Mouse (Mus musculus) hindbrain, postnatal 0 days (tissue): ENCODE data around the gene Ccl3. TPM values are rescaled to one million over a fixed set of nuclear protein-coding genes. Genes with fewer than 3 reads are reported as not detected.

ENCODE experiments used
- ATAC-seq: fragments of 200-750 bp; cut with Nextera tagmentation; 2 replicates; pipeline ENCODE4 v1.8.0; 2017; ENCODE audit warnings: mild to moderate bottlenecking, moderate TSS enrichment, moderate library complexity
- DNase-seq: peaks from one replicate; pipeline ENCODE4 v3.0.0-alpha.2; 2015; ENCODE audit warnings: low spot score
- H3K27ac ChIP-seq: fragments of 300-500 bp; sonication (generic); 2 replicates; pipeline ENCODE4 v1.5.1; 2014; ENCODE audit warnings: mild to moderate bottlenecking
- H3K27me3 ChIP-seq: fragments of 300-500 bp; sonication (generic); 2 replicates; pipeline ENCODE4 v1.6.1; 2014; ENCODE audit warnings: low read length, mixed read lengths; ENCODE audit not compliant: insufficient read depth
- H3K36me3 ChIP-seq: fragments of 300-500 bp; sonication (generic); 2 replicates; pipeline ENCODE4 v1.6.1; 2014; ENCODE audit warnings: low read length, mixed read lengths; ENCODE audit not compliant: insufficient read depth
- H3K4me1 ChIP-seq: fragments of 300-500 bp; sonication (generic); 2 replicates; pipeline ENCODE4 v1.6.1; 2014; ENCODE audit warnings: antibody characterized with exemption, low read length, mixed read lengths; ENCODE audit not compliant: insufficient read depth
- H3K4me2 ChIP-seq: fragments of 300-500 bp; sonication (generic); 2 replicates; pipeline ENCODE4 v1.6.1; 2014; ENCODE audit warnings: low read depth, mild to moderate bottlenecking, low read length, moderate library complexity, mixed read lengths
- H3K4me3 ChIP-seq: fragments of 300-500 bp; sonication (generic); 2 replicates; pipeline ENCODE4 v1.5.1; 2014; ENCODE audit warnings: low read length
- H3K9ac ChIP-seq: fragments of 300-500 bp; sonication (generic); replicated peaks from 2 replicates; pipeline ENCODE4 v1.6.1; 2014; ENCODE audit warnings: mild to moderate bottlenecking, low read length, moderate library complexity, mixed read lengths
- H3K9me3 ChIP-seq: fragments of 300-500 bp; sonication (generic); 2 replicates; pipeline ENCODE4 v1.6.1; 2016; ENCODE audit warnings: low read length, mixed read lengths
- CTCF ChIP-seq: IDR thresholded peaks from 2 replicates; pipeline ENCODE4 v1.5.1; 2016; ENCODE audit warnings: antibody characterized with exemption, control low read depth, low read depth
- WGBS: fragments of 180-500 bp; shearing (Covaris S2); extraction: QIAGEN DNeasy Blood & Tissue Kit; methylation state at CpG from one replicate; pipeline ENCODE4 v1.1.7; 2014; 5-methylcytosine and 5-hydroxymethylcytosine counted together
- polyA plus RNA-seq: library from polyadenylated mRNA; unstranded; fragments of >200 nt; fragmentation: Nextera tagmentation; extraction: Ambion mirVana; gene quantifications from 2 replicates; pipeline ENCODE4 v1.2.1, GENCODE M21; 2015
- total RNA-seq: library from RNA; depleted of rRNA; stranded (reverse); fragments of >200 nt; gene quantifications from 2 replicates; pipeline ENCODE4 v1.2.3, GENCODE M21; 2014

The Ccl3 gene
- total and polyA plus RNA-seq, 2 experiments from 2014 or later = 1.4 to 2.8 TPM

GRCm38 (mm10) chr11:83639533-83639932, 9.6 kb downstream of the Ccl3 start:
- Histone ChIP-seq H3K4me1 (no peaks in the 10 kb centered on the region), H3K36me3 (no peaks in the 10 kb centered on the region), H3K9ac (no peak overlapping the region), H3K4me3 (no peak overlapping the region), H3K9me3 (no peaks in the 10 kb centered on the region), H3K27me3 (no peaks in the 10 kb centered on the region), H3K4me2 (no peak overlapping the region), H3K27ac (no peak overlapping the region)
- TF ChIP-seq CTCF = no peak
- DNase-seq (no peak), ATAC-seq (no peak)
- WGBS = 69% methylated on average over 3 of the region's 3 CpGs

DNA sequence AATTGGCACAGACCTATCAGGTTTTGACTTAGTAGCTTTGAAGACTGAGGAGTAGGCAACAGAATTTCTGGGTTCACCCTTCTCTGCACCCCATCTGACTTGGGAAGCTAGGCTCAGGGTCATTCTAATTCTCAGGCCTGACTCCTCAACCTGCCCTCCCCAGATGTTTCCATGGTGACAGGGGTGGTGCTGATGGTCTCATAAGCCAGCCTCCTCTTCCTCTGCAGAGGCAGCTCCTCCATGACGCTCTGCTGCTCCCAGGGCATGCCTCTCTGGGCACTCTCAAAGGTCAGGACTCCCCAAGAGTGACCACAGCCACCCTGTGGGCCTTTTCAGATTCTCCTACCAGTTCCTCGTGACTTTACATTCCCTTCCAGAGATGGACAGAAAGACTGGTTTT, 10.2 kb downstream of the Ccl3 start:
- H3K4me2 ChIP-seq = no peak overlapping the region
- no peaks in the 10 kb centered on the region for H3K4me1 ChIP-seq
- 50% methylated on average over 2 of the region's 2 CpGs for WGBS
- H3K9ac ChIP-seq = no peak overlapping the region
- no peaks in the 10 kb centered on the region for H3K27me3 ChIP-seq
- TF ChIP-seq CTCF = no peak
- DNase-seq = no peak
- no peak overlapping the region for H3K4me3 ChIP-seq
- H3K9me3 ChIP-seq = no peaks in the 10 kb centered on the region
- H3K27ac ChIP-seq = no peak overlapping the region
- ATAC-seq = no peak
- no peaks in the 10 kb centered on the region for H3K36me3 ChIP-seq

GRCm38 (mm10) chr11:83636742-83637235, 12.4 kb downstream of the Ccl3 start:
- TF ChIP-seq CTCF = no peak
- Histone ChIP-seq H3K9me3 (no peaks in the 10 kb centered on the region), H3K4me1 (no peaks in the 10 kb centered on the region), H3K36me3 (no peaks in the 10 kb centered on the region), H3K9ac (no peak overlapping the region), H3K4me3 (no peak overlapping the region), H3K27me3 (no peaks in the 10 kb centered on the region), H3K4me2 (no peak overlapping the region), H3K27ac (no peak overlapping the region)
- ATAC-seq (no peak), DNase-seq (no peak)
- WGBS = 97% methylated on average over 1 of the region's 1 CpGs

- no peaks in the 10 kb centered on the region for H3K4me1 ChIP-seq
- H3K4me2 ChIP-seq = no peak overlapping the region
- no peaks in the 10 kb centered on the region for H3K27me3 ChIP-seq
- no peak for TF ChIP-seq CTCF
- H3K9me3 ChIP-seq = no peaks in the 10 kb centered on the region
- no peaks in the 10 kb centered on the region for H3K36me3 ChIP-seq
- DNase-seq (no peak), ATAC-seq (no peak)
- no peak overlapping the region for H3K27ac ChIP-seq
- no peak overlapping the region for H3K9ac ChIP-seq
- H3K4me3 ChIP-seq = no peak overlapping the region
- 90% methylated on average over 2 of the region's 2 CpGs for WGBS
These were observed 14.3 kb downstream of the Ccl3 start for GRCm38 (mm10) chr11:83634898-83635297.

DNA sequence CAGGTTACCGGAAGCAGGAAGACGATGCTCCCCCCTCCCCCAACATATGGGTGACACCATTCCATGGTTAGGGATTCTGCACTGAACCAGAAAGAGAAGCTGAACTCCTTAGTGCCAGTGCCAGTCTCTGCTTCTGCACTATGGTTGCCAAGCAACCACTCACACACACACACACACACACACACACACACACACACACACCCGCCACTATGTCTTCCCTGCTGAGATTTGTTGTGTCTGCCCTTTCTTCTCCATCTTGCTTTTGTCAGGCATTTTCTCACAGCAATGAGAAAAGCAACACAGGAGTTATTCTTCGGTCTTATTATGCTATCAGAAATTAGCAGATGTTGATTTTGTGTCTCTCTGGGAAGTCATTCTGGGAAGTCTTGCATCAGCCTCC, 14.7 kb downstream of the Ccl3 start:
- Histone ChIP-seq H3K4me2 (no peak overlapping the region), H3K9me3 (no peaks in the 10 kb centered on the region), H3K4me1 (no peaks in the 10 kb centered on the region), H3K36me3 (no peaks in the 10 kb centered on the region), H3K9ac (no peak overlapping the region), H3K27me3 (no peaks in the 10 kb centered on the region), H3K27ac (no peak overlapping the region), H3K4me3 (no peak overlapping the region)
- no peak for TF ChIP-seq CTCF
- DNase-seq = peak; percentile 14
- 0 out of 2 replicates have a peak, but pooled peaks have one; percentile 38 for ATAC-seq
- 29% methylated on average over 4 of the region's 4 CpGs for WGBS

GRCm38 (mm10) chr11:83632744-83633143, 16.4 kb downstream of the Ccl3 start:
- DNase-seq (peak; percentile 32), ATAC-seq (no peak)
- Histone ChIP-seq H3K27ac (no peak overlapping the region), H3K9me3 (no peaks in the 10 kb centered on the region), H3K9ac (no peak overlapping the region), H3K36me3 (no peaks in the 10 kb centered on the region), H3K4me1 (no peaks in the 10 kb centered on the region), H3K4me3 (no peak overlapping the region), H3K4me2 (no peak overlapping the region), H3K27me3 (no peaks in the 10 kb centered on the region)
- TF ChIP-seq CTCF = peak; percentile 48
- WGBS = 71% methylated on average over 4 of the region's 4 CpGs

GRCm38 (mm10) chr11:83631065-83631464, 18.1 kb downstream of the Ccl3 start:
- H3K36me3 ChIP-seq = no peaks in the 10 kb centered on the region
- ATAC-seq (no peak), DNase-seq (no peak)
- H3K27me3 ChIP-seq = no peaks in the 10 kb centered on the region
- H3K9ac ChIP-seq = no peak overlapping the region
- H3K4me1 ChIP-seq = no peaks in the 10 kb centered on the region
- WGBS = 82% methylated on average over 2 of the region's 2 CpGs
- H3K4me3 ChIP-seq = no peak overlapping the region
- H3K9me3 ChIP-seq = no peaks in the 10 kb centered on the region
- no peak overlapping the region for H3K27ac ChIP-seq
- TF ChIP-seq CTCF = no peak
- H3K4me2 ChIP-seq = no peak overlapping the region
